Mouse (Mus musculus) spleen, postnatal 10 days (tissue): Measurements from ENCODE around the gene Tex52.
"Not testable (repeated sequence)": the region's sequence is repeated elsewhere in the genome, so short reads cannot be mapped to it uniquely, and the experiment has no call there.

Experiments used
- DNase-seq, 2 experiments: peaks; one replicate each; pipeline ENCODE4 v3.0.0; 2021 to 2022; ENCODE audit warnings: low spot score in 2 of 2

Tex52 gene

DNA sequence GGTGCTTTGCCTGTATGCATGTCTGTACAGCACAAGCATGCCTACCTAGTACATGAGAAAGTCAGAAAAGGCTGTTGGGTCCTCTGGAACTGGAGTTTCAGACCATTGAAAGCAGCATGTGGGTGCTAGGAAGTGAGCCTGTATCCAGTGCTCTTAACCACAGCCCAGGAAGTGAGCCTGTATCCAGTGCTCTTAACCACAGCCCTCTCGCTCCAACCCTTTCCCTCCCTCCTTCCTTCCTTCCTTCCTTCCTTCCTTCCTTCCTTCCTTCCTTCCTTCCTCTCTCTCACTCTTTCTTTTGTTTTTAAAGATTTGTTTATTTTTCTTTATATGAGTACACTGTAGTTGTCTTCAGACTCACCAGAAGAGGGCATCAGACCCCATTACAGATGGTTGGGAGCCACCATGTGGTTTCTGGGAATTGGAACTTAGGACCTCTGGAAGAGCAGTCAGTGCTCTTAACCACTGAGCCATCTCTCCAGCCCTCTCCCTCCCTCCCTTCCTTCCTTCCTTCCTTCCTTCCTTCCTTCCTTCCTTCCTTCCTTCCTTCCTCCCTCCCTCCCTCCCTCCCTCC, 5.4 kb downstream of the Tex52 start:
- not testable (repeated sequence) for DNase-seq

DNA sequence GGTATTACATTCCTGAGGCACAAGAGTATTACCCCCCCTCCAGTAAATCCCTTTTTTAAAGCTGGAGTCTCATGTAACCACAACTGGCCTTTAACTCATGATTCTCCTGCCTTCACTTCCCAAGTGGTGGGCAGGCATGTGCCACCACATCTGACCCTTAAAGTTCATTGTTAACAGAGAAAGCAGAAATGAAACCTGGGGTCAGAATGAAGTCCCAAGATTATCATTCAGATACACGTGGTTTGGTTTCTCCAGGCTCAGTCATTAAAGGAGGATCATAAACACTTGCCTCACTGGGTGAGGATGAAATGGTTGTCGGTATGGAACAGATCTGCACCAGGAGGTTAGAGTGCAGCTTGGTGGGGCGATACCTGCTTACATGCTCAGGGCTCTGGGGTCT, 6.0 kb downstream of the Tex52 start:
- no peak for DNase-seq

DNA sequence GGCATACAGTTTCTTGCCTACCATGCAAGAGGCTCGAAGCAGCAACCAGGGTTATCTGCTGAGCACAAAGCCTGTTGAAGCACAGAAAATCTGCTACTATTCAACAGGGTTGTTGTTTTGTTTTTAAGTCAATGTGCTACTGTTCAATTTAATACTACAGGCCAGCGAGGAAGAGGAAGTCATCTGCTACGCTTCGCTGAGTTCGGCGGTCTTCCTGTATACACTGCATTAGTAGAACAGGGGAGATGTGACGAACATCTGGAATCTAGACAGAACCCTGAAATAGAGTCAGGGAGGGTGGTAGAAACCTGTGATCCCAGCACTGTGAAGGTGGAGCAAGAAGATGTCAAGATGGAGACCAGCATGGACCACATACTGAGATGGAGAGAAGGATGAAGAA, 8.5 kb downstream of the Tex52 start:
- DNase-seq: peak in 1 of 2 experiments; percentile 65

GRCm38 (mm10) chr6:128385026-128385425, 9.8 kb downstream of the Tex52 start:
- no peak for DNase-seq

GRCm38 (mm10) chr6:128389185-128389584, 13.9 kb downstream of the Tex52 start:
- no peak for DNase-seq

DNA sequence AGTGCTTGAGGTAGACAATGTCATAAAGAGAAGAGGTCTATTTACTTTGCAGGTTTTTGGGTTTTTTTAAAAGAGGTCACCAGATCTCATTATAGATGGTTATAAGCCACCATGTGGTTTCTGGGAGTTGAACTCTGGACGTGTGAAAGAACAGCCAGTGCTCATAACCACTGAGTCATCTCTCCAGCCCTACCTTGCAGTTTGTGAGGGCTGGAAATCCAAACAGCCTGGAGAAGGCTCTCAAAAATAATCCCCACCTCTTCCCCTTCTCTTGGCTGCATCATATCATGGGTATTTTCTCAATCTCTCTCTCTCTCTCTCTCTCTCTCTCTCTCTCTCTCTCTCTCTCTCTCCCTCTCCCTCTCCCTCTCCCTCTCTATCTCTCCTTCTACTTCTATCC, 15.4 kb downstream of the Tex52 start:
- DNase-seq: no peak

DNA sequence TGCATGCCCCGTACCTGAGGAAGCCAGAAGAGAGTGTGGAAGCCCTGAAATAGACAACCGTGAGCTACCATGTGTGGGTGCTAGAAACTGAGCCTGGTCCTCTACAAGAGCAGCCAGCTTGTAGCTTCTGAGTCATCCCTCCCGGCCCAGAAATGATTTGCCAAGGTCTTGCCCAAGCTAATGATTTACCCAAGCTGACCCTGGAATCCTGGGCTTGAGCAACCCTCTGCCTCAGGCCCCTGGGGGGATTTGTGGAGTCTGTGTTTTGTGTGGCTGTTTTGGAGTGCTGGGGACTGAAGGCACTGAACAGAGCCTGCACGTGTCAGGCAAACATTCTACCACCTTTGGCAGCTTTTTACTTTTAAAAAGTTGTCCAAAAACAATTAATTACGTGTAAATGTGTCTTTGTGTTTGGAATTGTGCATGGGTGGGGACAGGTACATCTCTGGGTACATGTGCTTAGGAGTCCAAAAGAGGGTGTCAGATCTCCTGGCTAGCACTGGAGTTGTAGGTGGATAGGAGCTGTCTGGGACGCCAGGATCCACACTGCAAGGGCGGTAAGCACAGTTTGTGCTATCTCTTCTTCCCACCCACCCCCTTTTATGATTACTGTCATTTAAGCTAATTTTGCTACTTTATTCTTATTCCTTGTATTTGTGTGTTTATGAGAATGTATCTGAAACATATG, 22.5 kb downstream of the Tex52 start:
- no peak for DNase-seq

DNA sequence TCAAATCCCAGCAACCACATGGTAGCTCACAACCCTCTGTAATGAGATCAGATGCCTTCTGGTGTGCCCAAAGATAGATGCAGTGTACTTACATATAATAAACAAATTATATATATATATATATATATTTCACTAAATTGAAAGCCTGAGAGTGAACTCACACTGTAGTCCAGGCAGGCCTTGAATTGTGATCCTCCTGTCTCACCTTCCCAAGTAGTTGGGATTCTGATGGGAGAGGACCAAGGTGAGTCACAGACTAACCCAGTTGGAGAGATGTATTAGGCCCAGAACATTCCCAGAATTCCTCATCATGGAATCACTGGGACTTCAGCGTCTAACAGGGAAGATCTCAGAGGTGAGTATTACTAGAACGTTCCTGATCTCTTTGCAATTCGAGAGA, 23.7 kb downstream of the Tex52 start, which contains the start of gene Nrip2:
Gene Nrip2, plus strand, starts transcription at position 301 of the 400 bp plus-strand sequence.
- no peak for DNase-seq

- DNase-seq: no peak
Measured at GRCm38 (mm10) chr6:128399421-128400185, 24.3 kb downstream of the Tex52 start.

DNA sequence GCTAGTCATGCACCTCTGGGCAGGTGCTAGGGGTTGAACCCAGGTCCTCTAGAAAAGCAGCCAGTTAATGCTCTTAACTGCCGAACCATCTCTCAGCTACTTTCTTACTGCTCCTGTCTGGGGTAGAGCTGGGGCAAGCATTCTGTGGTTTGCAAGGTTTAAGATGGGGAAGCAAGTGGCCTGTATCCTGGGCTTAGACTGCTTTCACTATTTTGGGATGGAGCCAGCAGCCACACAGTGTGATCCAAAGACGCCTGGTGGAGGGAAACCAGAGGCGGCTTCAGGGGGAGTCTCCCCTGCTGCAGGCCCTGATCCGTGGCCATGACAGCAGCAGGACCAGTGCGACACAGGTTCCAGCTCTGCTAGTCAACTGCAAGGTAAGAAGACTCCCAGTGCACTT, 29.5 kb downstream of the Tex52 start:
- no peak for DNase-seq

- no peak for DNase-seq
Measured at GRCm38 (mm10) chr6:128408544-128409125, 33.4 kb downstream of the Tex52 start.

DNA sequence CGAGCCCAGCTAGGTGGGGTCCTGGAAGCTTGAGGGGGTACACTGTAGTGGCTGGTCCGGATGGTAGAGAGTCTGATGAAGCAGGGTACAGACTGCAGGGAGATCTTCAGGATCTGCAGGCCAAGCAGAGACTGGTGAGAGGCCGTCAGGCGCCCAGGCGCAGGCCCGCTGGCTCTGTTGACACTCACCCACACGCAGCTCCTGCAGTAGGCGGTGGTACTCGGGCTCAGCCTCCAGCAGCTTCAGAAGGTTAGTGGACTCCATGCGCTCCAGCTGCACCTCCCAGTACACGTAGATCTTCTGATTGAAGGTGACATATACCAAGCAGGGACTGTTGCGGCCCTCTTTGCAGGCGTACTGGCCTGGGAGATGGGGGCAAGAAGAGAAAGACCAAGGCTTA, 35.0 kb downstream of the Tex52 start:
- DNase-seq: no peak

- DNase-seq: peak; percentile 82 to 85
Measured at GRCm38 (mm10) chr6:128411115-128411514, 35.9 kb downstream of the Tex52 start.

DNA sequence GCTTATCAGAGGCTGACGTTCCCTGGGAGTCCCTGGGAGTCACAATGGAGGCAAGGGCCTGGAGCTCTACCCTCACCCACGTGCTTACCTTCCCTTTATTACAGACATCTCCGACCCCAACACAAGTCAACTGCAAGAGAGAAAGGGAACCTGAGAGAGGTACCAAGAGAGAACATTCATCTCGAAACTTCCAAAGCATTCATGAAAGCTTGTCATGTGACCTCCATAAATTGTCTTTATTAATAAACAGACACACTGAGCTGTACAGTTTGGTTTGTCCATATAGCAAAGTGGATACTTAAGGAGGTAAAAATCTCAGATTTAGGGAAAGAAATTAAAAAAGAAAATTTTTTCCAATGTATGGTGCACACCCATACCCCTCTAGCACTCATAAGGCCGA, 40.9 kb downstream of the Tex52 start:
- DNase-seq: no peak

- no peak for DNase-seq
Measured at GRCm38 (mm10) chr6:128418076-128418475, 42.8 kb downstream of the Tex52 start.

DNA sequence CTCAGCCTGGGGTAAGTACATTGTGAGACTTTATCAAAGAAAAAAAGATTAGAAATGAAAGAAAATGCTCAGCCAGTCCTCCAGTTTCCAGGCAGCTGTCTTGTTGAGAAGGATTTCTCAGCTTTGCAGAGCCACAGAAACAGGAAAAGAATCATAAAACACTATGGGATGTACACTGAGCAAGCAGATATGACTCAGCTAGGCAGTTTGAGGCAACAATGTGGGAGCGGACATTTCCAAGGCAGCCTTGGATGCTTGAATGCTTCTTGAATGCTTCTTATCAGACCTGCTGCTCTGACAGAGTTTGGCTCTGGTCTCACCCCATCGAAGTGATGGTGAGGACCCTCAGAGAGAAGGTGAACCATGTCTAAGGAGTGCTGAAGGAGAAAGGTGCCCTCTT, 45.8 kb downstream of the Tex52 start:
- no peak for DNase-seq

GRCm38 (mm10) chr6:128421480-128421879, 46.2 kb downstream of the Tex52 start:
- no peak for DNase-seq

GRCm38 (mm10) chr6:128423496-128424268, 48.4 kb downstream of the Tex52 start:
- DNase-seq: no peak

DNA sequence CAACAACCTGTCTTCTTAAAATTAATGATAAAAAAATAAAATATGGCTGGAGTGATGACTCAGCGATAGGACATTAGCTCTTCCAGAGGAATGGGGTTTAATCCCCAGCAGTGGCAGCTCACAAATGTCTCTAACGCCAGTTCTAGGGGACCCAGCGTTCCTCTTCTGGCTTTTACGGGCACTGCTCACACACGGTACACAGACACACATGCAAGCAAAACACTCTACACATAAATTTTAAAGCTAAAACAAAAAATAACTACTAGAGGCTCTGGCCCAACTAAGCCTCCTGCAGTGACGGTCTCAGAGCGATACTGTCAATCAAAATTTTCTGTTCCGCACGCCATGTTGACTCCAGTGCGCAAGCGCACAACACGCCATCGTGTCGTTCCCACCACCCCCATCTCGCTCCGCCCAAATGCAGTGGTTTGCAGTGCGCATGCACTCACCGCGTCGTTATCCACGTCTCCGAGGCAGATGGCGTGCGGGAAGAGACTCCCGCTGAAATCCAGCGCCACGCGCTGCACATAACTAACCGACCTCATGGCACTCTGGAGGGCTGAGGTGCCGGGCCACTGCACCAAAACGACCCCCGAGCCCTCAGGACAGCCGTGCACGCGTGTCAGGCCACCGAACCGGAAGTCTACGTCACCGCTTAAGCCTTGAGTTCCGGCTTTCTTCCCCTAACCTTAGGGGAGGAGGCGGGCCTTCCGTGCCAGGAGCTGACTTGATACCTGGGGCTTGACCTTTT, 49.2 kb downstream of the Tex52 start, which contains the start of gene Itfg2:
Gene Itfg2, minus strand, starts transcription at position 663 of the 751 bp plus-strand sequence.
- DNase-seq: peak; percentile 92 to 96

DNA sequence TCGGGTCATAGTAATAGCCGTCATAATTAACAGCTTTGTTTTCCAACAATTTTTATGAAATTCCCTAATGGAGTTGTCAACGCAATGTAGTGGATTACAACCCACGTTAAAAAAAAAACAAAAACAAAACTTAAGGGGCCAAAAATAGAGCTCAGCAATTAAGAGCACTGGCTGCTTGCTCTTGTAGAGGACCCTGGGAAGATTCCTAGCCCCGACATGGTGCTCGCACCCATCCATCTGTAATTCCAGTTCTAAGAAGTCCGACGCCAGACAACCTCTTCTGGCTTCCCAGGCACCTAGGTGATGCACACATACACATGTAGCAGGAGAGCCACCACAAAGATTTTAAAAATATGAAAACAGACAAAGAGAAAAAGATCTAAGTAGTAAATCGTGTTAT, 49.8 kb downstream of the Tex52 start:
- DNase-seq: no peak

DNA sequence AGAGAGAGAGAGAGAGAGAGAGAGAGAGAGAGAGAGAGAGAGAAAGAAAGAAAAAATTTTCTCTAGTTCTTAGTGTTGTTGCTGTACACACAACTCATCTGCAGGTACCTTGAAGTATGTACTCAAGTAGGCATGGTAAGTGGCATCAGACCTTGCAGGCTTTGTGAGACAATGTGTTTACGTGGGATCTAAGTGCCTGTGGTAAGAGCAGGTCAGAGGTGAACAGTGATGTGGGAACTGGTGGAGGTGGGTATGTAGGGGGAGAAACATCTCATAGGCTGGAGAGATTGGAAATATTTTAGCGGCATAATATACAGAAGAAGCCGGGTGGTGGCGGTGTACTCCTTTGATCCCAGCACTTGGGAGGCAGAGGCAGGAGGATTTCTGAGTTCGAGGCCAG, 52.3 kb downstream of the Tex52 start:
- DNase-seq: no peak
